Mouse (Mus musculus) limb, embryonic 10.5 days (tissue): Measurements from ENCODE around the gene Acsbg1. TPM values are rescaled to one million over a fixed set of nuclear protein-coding genes. Genes with fewer than 3 reads are reported as not detected.
"Not testable (repeated sequence)": the region's sequence is repeated elsewhere in the genome, so short reads cannot be mapped to it uniquely, and the experiment has no call there.

Experiments used
- DNase-seq: peaks from one replicate; pipeline ENCODE4 v3.0.0-alpha.2; 2017; ENCODE audit warnings: low spot score
- H3K27ac ChIP-seq: fragments of 300-500 bp; sonication (generic); 2 replicates; pipeline ENCODE4 v1.5.1; 2016; ENCODE audit warnings: mild to moderate bottlenecking
- H3K27me3 ChIP-seq: fragments of 300-500 bp; sonication (generic); 2 replicates; pipeline ENCODE4 v1.6.1; 2016; ENCODE audit warnings: low read depth, mild to moderate bottlenecking; ENCODE audit not compliant: poor library complexity, severe bottlenecking
- H3K36me3 ChIP-seq: fragments of 300-500 bp; sonication (generic); 2 replicates; pipeline ENCODE4 v1.6.1; 2016; ENCODE audit warnings: mild to moderate bottlenecking, moderate library complexity
- H3K4me1 ChIP-seq: fragments of 300-500 bp; sonication (generic); 2 replicates; pipeline ENCODE4 v1.6.1; 2016
- H3K4me3 ChIP-seq: fragments of 300-500 bp; sonication (generic); 2 replicates; pipeline ENCODE4 v1.5.1; 2016; ENCODE audit warnings: mild to moderate bottlenecking, moderate library complexity
- H3K9me3 ChIP-seq: fragments of 300-500 bp; sonication (generic); replicated peaks from 2 replicates; pipeline ENCODE4 v1.6.1; 2016; ENCODE audit warnings: mild to moderate bottlenecking
- WGBS: fragments of 180-500 bp; shearing (Covaris S2); methylation state at CpG from one replicate; pipeline ENCODE4 v1.1.7; 2016; 5-methylcytosine and 5-hydroxymethylcytosine counted together
- polyA plus RNA-seq: library from polyadenylated mRNA; unstranded; fragments of >200 nt; fragmentation: Nextera tagmentation; extraction: Ambion mirVana; gene quantifications from 2 replicates; pipeline ENCODE4 v1.2.1, GENCODE M21; 2016

Gene Acsbg1
- polyA plus RNA-seq, 1 experiment from 2014 or later = 0.31 TPM

DNA sequence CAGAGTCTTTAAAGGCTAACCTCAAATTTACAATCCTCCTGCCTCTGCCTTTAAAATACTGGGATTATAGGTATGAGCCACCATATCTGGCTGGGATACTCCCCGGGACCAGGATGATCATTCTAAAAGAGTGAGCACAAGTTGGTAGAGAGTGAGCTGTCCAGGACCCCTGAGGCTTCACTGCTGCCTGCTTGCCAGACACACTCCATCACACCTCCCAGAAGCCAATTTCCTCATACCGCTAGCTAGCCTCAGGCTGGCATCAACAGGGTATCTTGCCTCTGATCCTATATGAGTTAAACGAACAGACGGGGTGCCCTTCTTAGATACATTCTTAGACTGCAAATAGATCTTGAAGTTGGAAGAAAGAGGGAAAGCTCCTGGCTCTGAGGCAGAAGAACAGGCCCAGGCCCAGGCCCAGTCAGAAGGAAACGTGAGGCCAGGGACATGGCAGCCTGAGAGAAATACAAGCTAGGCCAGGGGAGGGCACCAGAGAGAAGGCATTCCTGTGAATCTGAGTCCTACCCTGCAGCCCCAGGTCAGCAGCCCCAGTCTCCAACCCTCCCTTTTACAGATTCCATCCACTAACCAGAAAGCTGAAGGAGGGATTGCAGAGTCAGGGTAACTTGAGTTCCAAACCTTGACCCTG, 31.9 kb downstream of the Acsbg1 start:
- Histone ChIP-seq H3K27ac (no peak overlapping the region), H3K4me3 (no peak overlapping the region), H3K27me3 (no peaks in the 10 kb centered on the region), H3K4me1 (no peaks in the 10 kb centered on the region), H3K36me3 (no peaks in the 10 kb centered on the region), H3K9me3 (no peaks in the 10 kb centered on the region)
- no peak for DNase-seq
- 78% methylated on average over 5 of the region's 5 CpGs for WGBS

GRCm38 (mm10) chr9:54628752-54629151, 32.9 kb downstream of the Acsbg1 start:
- no peak overlapping the region for H3K4me3 ChIP-seq
- no peaks in the 10 kb centered on the region for H3K9me3 ChIP-seq
- H3K27ac ChIP-seq = no peak overlapping the region
- H3K27me3 ChIP-seq = no peaks in the 10 kb centered on the region
- H3K4me1 ChIP-seq = no peaks in the 10 kb centered on the region
- DNase-seq = no peak
- H3K36me3 ChIP-seq = no peaks in the 10 kb centered on the region
- WGBS = 89% methylated on average over 4 of the region's 4 CpGs

DNA sequence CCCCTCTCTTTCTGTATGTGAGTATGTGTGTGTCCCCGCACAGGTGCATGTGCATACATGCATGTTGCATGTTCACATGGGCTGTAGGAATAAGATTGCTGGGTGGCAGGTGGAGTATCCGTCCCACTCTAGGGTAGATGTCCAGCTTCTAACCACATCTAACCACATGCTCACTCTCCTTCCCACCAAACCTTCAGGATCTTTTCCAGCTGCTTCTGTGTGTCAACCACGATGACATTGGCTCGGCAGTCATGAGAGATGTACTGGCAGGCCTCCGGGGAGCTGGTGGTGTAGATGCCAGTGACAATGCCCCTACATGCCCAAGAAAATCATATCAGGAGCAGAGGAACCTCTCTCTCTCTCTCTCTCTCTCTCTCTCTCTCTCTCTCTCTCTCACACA, 34.4 kb downstream of the Acsbg1 start:
- no peak for DNase-seq
- Histone ChIP-seq H3K4me1 (no peaks in the 10 kb centered on the region), H3K4me3 (no peak overlapping the region), H3K9me3 (no peaks in the 10 kb centered on the region), H3K27me3 (no peaks in the 10 kb centered on the region), H3K36me3 (no peaks in the 10 kb centered on the region), H3K27ac (no peak overlapping the region)
- WGBS = 93% methylated on average over 5 of the region's 5 CpGs

DNA sequence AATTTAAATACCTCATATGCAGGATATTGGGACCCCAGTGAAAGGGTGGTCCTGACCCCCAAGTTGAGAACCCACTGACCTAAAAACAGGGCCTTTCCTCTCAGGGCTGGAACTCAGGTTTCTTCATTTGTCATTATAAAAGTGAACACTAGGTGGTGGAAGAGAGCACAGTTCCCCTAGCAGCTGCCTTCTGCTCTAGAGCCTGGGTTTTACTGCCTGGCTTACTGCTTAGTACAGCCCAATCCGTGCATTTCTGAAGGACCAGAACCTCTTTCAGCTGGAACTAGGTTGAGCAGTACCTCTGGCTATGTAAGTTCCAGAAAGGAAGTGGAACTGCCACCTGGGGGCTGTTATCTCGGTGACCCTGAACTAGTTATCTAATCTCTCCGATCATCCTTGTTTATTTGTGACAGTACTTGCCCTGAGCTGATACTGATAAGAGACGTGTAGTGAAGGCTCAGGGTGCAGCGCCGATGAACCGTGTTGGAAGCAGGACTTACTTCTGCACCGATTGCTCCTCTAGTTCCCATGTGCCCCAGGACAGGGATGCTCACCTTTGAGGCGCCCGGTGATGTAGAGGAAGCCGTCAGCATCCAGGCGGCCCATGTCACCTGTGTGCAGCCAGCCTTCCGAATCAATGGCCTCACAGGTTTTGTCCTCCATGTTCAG, 47.4 kb downstream of the Acsbg1 start:
- DNase-seq = no peak
- Histone ChIP-seq H3K4me1 (0 out of 2 replicates have a peak, but pooled peaks cover 4% of the 10 kb centered on the region), H3K4me3 (no peak overlapping the region), H3K27me3 (no peaks in the 10 kb centered on the region), H3K27ac (no peak overlapping the region), H3K36me3 (no peaks in the 10 kb centered on the region), H3K9me3 (no peaks in the 10 kb centered on the region)
- WGBS = 69% methylated on average over 13 of the region's 13 CpGs

DNA sequence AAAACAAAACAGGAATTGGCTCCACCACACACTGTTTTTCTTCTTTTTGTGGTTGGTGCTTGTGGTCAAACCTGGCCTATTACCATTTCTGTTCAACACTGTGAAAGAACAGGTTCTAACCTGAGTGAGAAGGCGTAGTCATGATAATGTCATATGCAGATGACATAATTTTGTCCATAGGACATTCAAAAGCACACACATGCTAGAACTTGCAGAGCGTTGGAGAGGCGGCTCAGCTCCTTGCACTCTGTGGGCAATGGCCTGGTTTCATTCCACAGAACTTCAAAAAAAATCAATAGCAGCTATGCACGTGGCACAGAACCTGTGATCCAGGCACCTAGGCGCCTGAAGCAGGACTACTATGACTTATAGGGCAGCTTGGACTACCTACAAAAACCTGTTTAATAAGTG, 48.9 kb downstream of the Acsbg1 start:
- H3K27ac ChIP-seq = no peak overlapping the region
- no peak overlapping the region for H3K4me3 ChIP-seq
- no peaks in the 10 kb centered on the region for H3K36me3 ChIP-seq
- 93% methylated on average over 5 of the region's 5 CpGs for WGBS
- H3K4me1 ChIP-seq = 0 out of 2 replicates have a peak, but pooled peaks cover 5% of the 10 kb centered on the region
- no peaks in the 10 kb centered on the region for H3K27me3 ChIP-seq
- no peaks in the 10 kb centered on the region for H3K9me3 ChIP-seq
- no peak for DNase-seq

DNA sequence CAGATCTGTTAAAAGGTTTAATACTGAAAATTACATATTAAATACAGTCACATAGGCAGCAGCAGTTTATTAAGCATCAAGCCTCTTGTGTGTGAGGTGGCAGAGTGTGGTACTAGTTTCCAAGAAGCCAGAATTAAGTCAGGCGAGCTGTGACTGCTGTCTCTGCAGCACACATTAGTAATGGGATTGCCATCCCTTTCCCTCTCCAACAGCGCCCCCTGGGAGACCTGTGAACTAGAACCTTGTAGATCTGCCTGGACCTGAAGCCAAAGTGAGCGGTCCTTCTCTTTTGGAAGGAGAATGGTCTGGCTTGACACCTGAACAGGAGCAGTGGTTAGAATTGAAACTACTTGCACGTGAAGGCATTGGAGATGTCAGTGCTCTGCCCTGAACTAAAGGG, 56.8 kb downstream of the Acsbg1 start:
- Histone ChIP-seq H3K27me3 (no peaks in the 10 kb centered on the region), H3K9me3 (no peaks in the 10 kb centered on the region), H3K4me3 (no peak overlapping the region), H3K36me3 (peaks cover 53% of the 10 kb centered on the region), H3K4me1 (0 out of 2 replicates have a peak, but pooled peaks cover 5% of the 10 kb centered on the region), H3K27ac (no peak overlapping the region)
- WGBS = 60% methylated on average over 4 of the region's 4 CpGs
- DNase-seq = peak; percentile 54

DNA sequence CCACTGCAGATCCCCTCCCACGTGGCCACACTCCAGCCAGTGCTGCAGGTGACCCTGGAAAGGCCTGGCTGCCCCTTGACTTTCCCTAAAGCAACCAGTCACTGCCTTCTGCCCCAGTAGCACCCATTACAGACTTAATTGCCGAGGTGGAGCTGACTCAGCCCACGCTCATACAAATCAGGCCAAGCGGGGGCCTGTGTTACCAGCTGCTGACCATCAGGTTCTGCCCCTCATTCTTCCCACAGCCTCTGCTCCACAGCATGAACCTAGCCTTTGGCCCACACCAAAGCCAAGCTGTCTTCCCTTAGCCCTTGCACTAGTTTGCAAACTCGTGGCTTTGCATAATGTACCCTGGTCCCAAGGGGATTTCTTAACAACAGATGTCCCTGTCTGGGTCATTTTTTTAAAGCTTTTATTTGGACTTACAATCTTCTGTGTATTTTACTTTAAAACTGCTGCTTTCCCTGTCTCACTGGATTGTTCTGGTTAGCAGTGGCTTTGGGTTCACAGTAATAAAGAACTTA, 57.5 kb downstream of the Acsbg1 start:
- Histone ChIP-seq H3K4me3 (no peak overlapping the region), H3K36me3 (peaks cover 60% of the 10 kb centered on the region), H3K4me1 (no peaks in the 10 kb centered on the region), H3K27ac (no peak overlapping the region), H3K9me3 (no peaks in the 10 kb centered on the region), H3K27me3 (no peaks in the 10 kb centered on the region)
- DNase-seq = no peak
- 84% methylated on average over 5 of the region's 5 CpGs for WGBS

- no peaks in the 10 kb centered on the region for H3K27me3 ChIP-seq
- DNase-seq = no peak
- 94% methylated on average over 7 of the region's 7 CpGs for WGBS
- no peak overlapping the region for H3K4me3 ChIP-seq
- peaks cover 73% of the 10 kb centered on the region for H3K36me3 ChIP-seq
- H3K9me3 ChIP-seq = no peaks in the 10 kb centered on the region
- no peak overlapping the region for H3K27ac ChIP-seq
- H3K4me1 ChIP-seq = no peaks in the 10 kb centered on the region
Measured at GRCm38 (mm10) chr9:54602916-54603315, 58.8 kb downstream of the Acsbg1 start.

DNA sequence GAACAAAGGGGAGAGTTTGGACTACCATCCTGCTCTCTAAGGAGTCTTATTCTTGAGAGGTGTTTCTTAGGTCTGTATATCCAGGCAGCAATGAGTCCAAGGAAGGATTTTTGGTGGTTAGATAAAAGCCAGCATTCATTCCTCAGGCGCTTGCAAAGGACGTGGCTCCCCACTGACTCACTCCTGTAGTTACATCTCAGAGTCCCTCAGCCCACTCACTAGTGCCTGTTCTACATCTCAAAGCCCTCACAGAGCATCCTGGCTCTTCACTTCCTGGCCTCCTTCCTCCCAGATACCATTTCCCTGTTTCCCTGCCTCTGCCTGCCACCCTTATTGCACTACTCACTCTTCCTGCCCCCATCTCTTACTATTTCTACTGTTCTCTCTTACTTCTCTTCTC, 59.3 kb downstream of the Acsbg1 start:
- H3K27ac ChIP-seq = no peak overlapping the region
- H3K27me3 ChIP-seq = no peaks in the 10 kb centered on the region
- no peak overlapping the region for H3K4me3 ChIP-seq
- H3K9me3 ChIP-seq = no peaks in the 10 kb centered on the region
- no peaks in the 10 kb centered on the region for H3K4me1 ChIP-seq
- H3K36me3 ChIP-seq = peaks cover 78% of the 10 kb centered on the region
- WGBS = 86% methylated on average over 2 of the region's 2 CpGs
- DNase-seq = no peak

- Histone ChIP-seq H3K9me3 (no peaks in the 10 kb centered on the region), H3K27ac (no peak overlapping the region), H3K4me3 (no peak overlapping the region), H3K27me3 (no peaks in the 10 kb centered on the region), H3K4me1 (no peaks in the 10 kb centered on the region), H3K36me3 (peaks cover 98% of the 10 kb centered on the region)
- no peak for DNase-seq
- WGBS = 93% methylated on average over 15 of the region's 15 CpGs
Measured at GRCm38 (mm10) chr9:54596752-54597465, 64.8 kb downstream of the Acsbg1 start.

- not testable (repeated sequence) for H3K4me3 ChIP-seq, H3K27me3 ChIP-seq, DNase-seq, H3K27ac ChIP-seq, H3K4me1 ChIP-seq, H3K9me3 ChIP-seq
- WGBS = 87% methylated on average over 4 of the region's 4 CpGs
- H3K36me3 ChIP-seq = peaks cover 92% of the 10 kb centered on the region
Measured at GRCm38 (mm10) chr9:54593652-54594051, 68.0 kb downstream of the Acsbg1 start.

DNA sequence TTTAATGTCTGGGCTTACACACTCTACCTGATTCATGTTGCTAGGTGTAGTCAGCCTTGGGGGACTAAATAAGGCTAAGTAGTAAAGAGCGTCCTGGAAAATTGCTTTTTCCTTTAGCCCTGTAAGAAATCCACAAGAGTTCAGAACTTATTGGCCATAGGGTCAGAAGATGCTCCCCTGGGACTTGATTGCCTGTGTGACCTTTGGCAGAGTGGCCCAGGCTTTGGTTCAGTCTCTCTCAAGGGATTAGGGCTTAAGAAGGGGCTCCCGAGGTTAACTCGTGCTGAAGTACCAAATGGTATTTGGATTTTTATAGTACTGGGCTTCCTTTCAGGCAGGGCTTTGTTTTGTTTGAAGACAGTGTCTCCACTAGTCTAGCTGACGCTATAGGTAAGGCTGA, 73.8 kb downstream of the Acsbg1 start:
- Histone ChIP-seq H3K4me1 (peaks cover 15% of the 10 kb centered on the region), H3K4me3 (no peak overlapping the region), H3K9me3 (no peaks in the 10 kb centered on the region), H3K36me3 (peaks cover 36% of the 10 kb centered on the region), H3K27me3 (no peaks in the 10 kb centered on the region), H3K27ac (no peak overlapping the region)
- 69% methylated on average over 4 of the region's 4 CpGs for WGBS
- DNase-seq = no peak
